Mouse (Mus musculus): ENCODE data around the gene Bcam. TPM values are rescaled to one million over a fixed set of nuclear protein-coding genes. Genes with fewer than 3 reads are reported as not detected.
A peak's percentile ranks its signal among the peaks of the same experiment; 100 is the strongest.
"Not testable (repeated sequence)": the region's sequence is repeated elsewhere in the genome, so short reads cannot be mapped to it uniquely, and the experiment has no call there.

The Bcam gene
- polyA plus RNA-seq, 1 experiment from 2014 or later = 6.4 TPM

DNA sequence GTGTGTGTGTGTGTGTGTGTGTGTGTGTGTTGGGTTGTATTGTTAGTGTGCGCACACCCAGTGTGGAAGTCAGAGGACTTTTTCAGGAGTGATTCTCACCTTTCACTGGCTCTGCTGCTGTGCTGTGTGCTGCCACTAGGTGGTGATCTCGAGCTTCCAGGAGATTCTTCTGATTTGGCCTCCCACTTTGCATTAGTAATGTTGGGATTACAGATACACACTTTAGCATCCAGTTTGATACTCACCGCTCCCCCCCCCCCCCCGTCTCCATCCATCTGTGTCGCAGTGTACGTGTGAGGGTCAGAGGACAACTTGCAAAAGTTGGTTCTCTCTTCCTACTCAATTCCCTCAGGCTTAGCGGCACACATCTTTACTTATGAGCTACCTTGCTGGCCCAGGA, 32.2 kb upstream of the Bcam start:
- Histone ChIP-seq H3K4me3 (replicated peaks) (no peak overlapping the region), H3K27me3 (peaks cover 4% of the 10 kb centered on the region; the same call in 1 of the 2 replicates), H3K4me2 (replicated peaks) (no peak overlapping the region), H3K9me3 (no peaks in the 10 kb centered on the region), H3K27ac (no peak overlapping the region), H3K9ac (replicated peaks) (no peak overlapping the region), H3K36me3 (no peaks in the 10 kb centered on the region), H3K4me1 (replicated peaks) (no peaks in the 10 kb centered on the region)
- WGBS = 21% methylated on average over 7 of the region's 7 CpGs
- ATAC-seq = peak; percentile 58; the same call in 1 of the 2 replicates

GRCm38 (mm10) chr7:19800764-19801163, 29.9 kb upstream of the Bcam start:
- H3K27ac ChIP-seq = no peak overlapping the region
- H3K27me3 ChIP-seq = peaks cover 24% of the 10 kb centered on the region
- no peak overlapping the region for H3K9ac ChIP-seq (replicated peaks)
- H3K4me1 ChIP-seq (replicated peaks) = 0 out of 2 replicates have a peak, but pooled peaks cover 4% of the 10 kb centered on the region
- no peak overlapping the region for H3K4me2 ChIP-seq (replicated peaks)
- ATAC-seq = no peak
- H3K9me3 ChIP-seq = no peaks in the 10 kb centered on the region
- no peaks in the 10 kb centered on the region for H3K36me3 ChIP-seq
- no peak overlapping the region for H3K4me3 ChIP-seq (replicated peaks)
- WGBS = 40% methylated on average over 2 of the region's 2 CpGs

GRCm38 (mm10) chr7:19796697-19797588, 26.1 kb upstream of the Bcam start, which contains the start of gene Cblc:
Cblc (minus strand) TSS chr7:19796809.
- ATAC-seq = no peak; the same call in 1 of the 2 replicates
- Histone ChIP-seq H3K4me2 (replicated peaks) (no peak within 1 kb of the TSS), H3K9ac (replicated peaks) (no peak within 1 kb of the TSS), H3K36me3 (no peaks in the 10 kb centered on the region), H3K27ac (no peak within 1 kb of the TSS), H3K9me3 (no peaks in the 10 kb centered on the region), H3K4me1 (replicated peaks) (0 out of 2 replicates have a peak, but pooled peaks cover 4% of the 10 kb centered on the region), H3K27me3 (peaks cover 29% of the 10 kb centered on the region), H3K4me3 (replicated peaks) (no peak within 1 kb of the TSS)
- 3% methylated on average over 32 of the region's 32 CpGs for WGBS

DNA sequence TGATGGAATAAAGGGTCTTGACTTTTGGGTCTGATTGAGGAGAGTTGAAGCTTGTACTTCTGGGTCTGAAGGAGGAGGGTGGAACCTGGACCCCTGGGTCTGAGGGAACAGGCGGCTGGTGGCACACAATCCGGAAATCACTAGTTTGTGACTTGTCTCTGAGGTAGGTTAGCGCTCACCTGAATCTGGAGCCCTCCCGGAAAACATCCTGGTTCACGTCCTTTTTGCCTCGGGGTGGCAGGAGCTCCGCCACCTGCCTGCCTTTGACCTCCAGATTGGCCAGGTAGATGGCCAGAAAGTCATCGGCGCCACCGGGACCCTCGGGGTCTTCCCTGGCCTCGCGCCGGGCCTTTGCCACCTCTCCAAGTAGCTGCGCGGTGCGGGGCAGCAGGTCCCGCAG, 25.4 kb upstream of the Bcam start:
- Histone ChIP-seq H3K36me3 (no peaks in the 10 kb centered on the region), H3K27ac (no peak overlapping the region), H3K4me1 (replicated peaks) (0 out of 2 replicates have a peak, but pooled peaks cover 4% of the 10 kb centered on the region), H3K9me3 (no peaks in the 10 kb centered on the region), H3K27me3 (peaks cover 29% of the 10 kb centered on the region), H3K4me3 (replicated peaks) (no peak overlapping the region), H3K9ac (replicated peaks) (no peak overlapping the region), H3K4me2 (replicated peaks) (no peak overlapping the region)
- WGBS = 17% methylated on average over 18 of the region's 18 CpGs
- no peak for ATAC-seq

- WGBS = 71% methylated on average over 2 of the region's 2 CpGs
- H3K9ac ChIP-seq (replicated peaks) = no peak overlapping the region
- 0 out of 2 replicates have a peak, but pooled peaks cover 4% of the 10 kb centered on the region for H3K4me1 ChIP-seq (replicated peaks)
These were observed 24.4 kb upstream of the Bcam start for GRCm38 (mm10) chr7:19795236-19795635.

GRCm38 (mm10) chr7:19792701-19793630, 22.1 kb upstream of the Bcam start:
- Histone ChIP-seq H3K36me3 (no peaks in the 10 kb centered on the region), H3K9ac (replicated peaks) (no peak overlapping the region), H3K4me3 (replicated peaks) (no peak overlapping the region), H3K4me2 (replicated peaks) (no peak overlapping the region), H3K27ac (no peak overlapping the region), H3K27me3 (peaks cover 38% of the 10 kb centered on the region), H3K4me1 (replicated peaks) (peaks cover 8% of the 10 kb centered on the region), H3K9me3 (no peaks in the 10 kb centered on the region)
- WGBS = 86% methylated on average over 19 of the region's 19 CpGs
- no peak for ATAC-seq

More at GRCm38 (mm10) chr7:19795236-19795635, 24.4 kb upstream of the Bcam start:
- H3K4me2 ChIP-seq (replicated peaks) = no peak overlapping the region
- ATAC-seq = no peak
- H3K4me3 ChIP-seq (replicated peaks) = no peak overlapping the region
- no peaks in the 10 kb centered on the region for H3K36me3 ChIP-seq
- peaks cover 37% of the 10 kb centered on the region for H3K27me3 ChIP-seq
- H3K9me3 ChIP-seq = no peaks in the 10 kb centered on the region
- H3K27ac ChIP-seq = no peak overlapping the region

- H3K36me3 ChIP-seq; H3K4me2 ChIP-seq (replicated peaks); H3K27ac ChIP-seq; H3K9me3 ChIP-seq; H3K9ac ChIP-seq (replicated peaks); H3K4me3 ChIP-seq (replicated peaks); ATAC-seq; H3K4me1 ChIP-seq (replicated peaks): not testable (repeated sequence)
- WGBS = 82% methylated on average over 2 of the region's 2 CpGs
- peaks cover 26% of the 10 kb centered on the region for H3K27me3 ChIP-seq
These were observed 20.7 kb upstream of the Bcam start for GRCm38 (mm10) chr7:19791504-19791903.

- Histone ChIP-seq H3K27ac (no peak overlapping the region), H3K4me1 (replicated peaks) (peaks cover 4% of the 10 kb centered on the region), H3K27me3 (peaks cover 12% of the 10 kb centered on the region; the same call in 1 of the 2 replicates), H3K4me2 (replicated peaks) (peak overlapping the region; percentile 62), H3K9me3 (no peaks in the 10 kb centered on the region), H3K4me3 (replicated peaks) (peak overlapping the region; percentile 32), H3K36me3 (no peaks in the 10 kb centered on the region), H3K9ac (replicated peaks) (peak overlapping the region; percentile 48; the same call in 1 of the 2 replicates)
- peak; percentile 73 for ATAC-seq
- under 1% methylated on average over 19 of the region's 19 CpGs for WGBS
These were observed 19.1 kb upstream of the Bcam start for GRCm38 (mm10) chr7:19789904-19790347.

DNA sequence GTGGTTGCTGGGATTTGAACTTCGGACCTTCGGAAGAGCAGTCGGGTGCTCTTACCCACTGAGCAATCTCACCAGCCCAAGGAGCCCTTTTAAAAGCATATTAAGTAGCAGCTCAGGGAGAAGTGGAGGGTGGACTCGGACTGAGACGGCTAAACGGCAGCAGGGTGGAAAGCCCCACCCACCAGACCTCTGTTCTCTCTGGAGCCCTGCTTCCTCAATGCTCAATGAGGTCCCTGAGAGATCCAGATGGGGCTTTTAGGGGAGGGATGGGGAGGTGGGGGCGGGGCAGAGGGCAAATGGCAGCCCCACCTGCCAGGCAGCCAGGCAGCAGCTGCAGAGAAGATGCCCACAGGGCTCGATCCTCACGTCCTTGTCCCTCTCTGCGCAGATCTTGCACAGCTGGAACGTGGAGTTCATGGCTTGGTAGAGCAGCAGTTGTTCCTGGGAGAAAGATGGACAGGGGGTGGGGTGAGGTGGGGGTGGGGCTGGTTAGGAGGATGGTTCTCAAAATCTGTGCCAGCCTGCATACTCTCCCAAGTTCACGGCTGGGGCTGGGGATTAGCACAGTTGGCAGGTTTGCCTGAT, 15.2 kb upstream of the Bcam start:
- 46% methylated on average over 12 of the region's 12 CpGs for WGBS
- Histone ChIP-seq H3K36me3 (no peaks in the 10 kb centered on the region), H3K9me3 (no peaks in the 10 kb centered on the region), H3K4me3 (replicated peaks) (no peak overlapping the region), H3K4me1 (replicated peaks) (peaks cover 4% of the 10 kb centered on the region), H3K27ac (no peak overlapping the region), H3K27me3 (peaks cover 8% of the 10 kb centered on the region; the same call in 1 of the 2 replicates), H3K4me2 (replicated peaks) (no peak overlapping the region), H3K9ac (replicated peaks) (no peak overlapping the region)
- no peak for ATAC-seq

GRCm38 (mm10) chr7:19784764-19785535, 14.1 kb upstream of the Bcam start:
- Histone ChIP-seq H3K27me3 (no peaks in the 10 kb centered on the region), H3K36me3 (no peaks in the 10 kb centered on the region), H3K9ac (replicated peaks) (no peak overlapping the region), H3K9me3 (no peaks in the 10 kb centered on the region), H3K4me1 (replicated peaks) (peaks cover 3% of the 10 kb centered on the region), H3K4me3 (replicated peaks) (no peak overlapping the region), H3K4me2 (replicated peaks) (no peak overlapping the region), H3K27ac (no peak overlapping the region)
- WGBS = 41% methylated on average over 11 of the region's 11 CpGs
- ATAC-seq = no peak

DNA sequence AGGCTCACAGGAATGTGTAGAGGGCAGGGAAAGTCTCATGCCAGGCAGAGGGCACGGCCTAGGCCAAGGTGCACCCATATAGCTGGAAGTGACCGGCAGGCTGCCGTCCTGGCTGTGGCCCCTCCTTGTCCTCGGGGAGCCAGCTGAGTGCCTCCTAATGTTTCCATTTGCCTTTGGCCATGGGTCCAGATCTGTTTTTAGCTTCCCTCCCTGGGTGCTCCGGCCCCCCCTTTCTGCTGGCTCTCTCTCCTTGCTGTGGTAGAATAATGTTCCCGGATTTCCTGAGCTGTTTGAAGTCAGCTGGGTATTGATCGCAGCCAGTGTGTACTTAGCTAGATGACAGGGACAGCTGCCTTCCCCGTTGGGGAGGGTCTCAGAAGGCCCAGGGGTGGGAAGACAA, 12.8 kb upstream of the Bcam start:
- WGBS = 78% methylated on average over 8 of the region's 8 CpGs
- Histone ChIP-seq H3K27me3 (no peaks in the 10 kb centered on the region), H3K4me1 (replicated peaks) (no peaks in the 10 kb centered on the region), H3K4me3 (replicated peaks) (no peak overlapping the region), H3K27ac (no peak overlapping the region), H3K4me2 (replicated peaks) (no peak overlapping the region), H3K9ac (replicated peaks) (no peak overlapping the region), H3K9me3 (no peaks in the 10 kb centered on the region), H3K36me3 (no peaks in the 10 kb centered on the region)
- ATAC-seq = no peak
